Mouse (Mus musculus): ENCODE data around the gene Zhx3.

DNA sequence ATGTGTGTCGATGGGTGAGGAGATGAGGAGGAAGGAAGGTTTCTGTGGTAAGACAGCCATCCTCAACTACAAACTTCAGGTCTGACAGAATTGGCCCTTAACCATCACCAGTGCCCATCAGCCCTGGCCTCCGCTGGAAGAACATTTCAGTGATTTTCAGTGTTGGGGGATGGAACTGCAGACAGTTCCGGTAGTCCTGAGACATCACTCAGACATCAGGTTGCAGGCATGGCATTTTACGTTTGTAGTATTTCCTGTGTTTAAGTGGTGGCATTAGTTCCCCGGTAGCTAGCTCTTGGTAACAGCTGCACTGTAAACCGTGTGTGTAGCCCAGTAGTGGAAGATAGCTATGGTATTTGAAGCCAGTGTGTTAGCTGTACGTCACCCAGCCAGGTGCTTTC, 139.7 kb downstream of the Zhx3 start:
- TF ChIP-seq ZNF384 (IDR thresholded peaks at IDR 0.05; ENCODE audit: low read depth, low read length) (no peak), MAFK (IDR thresholded peaks at IDR 0.05; ENCODE audit: insufficient read depth, low read depth, low read length) (no peak), CHD2 (IDR thresholded peaks at IDR 0.05; ENCODE audit: low read depth, low read length) (no peak), ZC3H11A (IDR thresholded peaks at IDR 0.05; ENCODE audit: borderline replicate concordance, low read depth, low read length) (no peak), HCFC1 (IDR thresholded peaks at IDR 0.05; ENCODE audit: borderline replicate concordance, insufficient read depth, low read length) (no peak)
